15 mouse cellular contexts compared by ENCODE assay signal in genomic region chr10:94356504-94357169, GRCm38 (mm10). TPM values are rescaled to one million over a fixed set of nuclear protein-coding genes. Genes with fewer than 3 reads are reported as not detected.
A peak's percentile ranks its signal among the peaks of the same experiment; 100 is the strongest.
DNase-seq lines count a peak whose midpoint lies in the region; ATAC-seq lines count a peak whose summit lies in the region.
"Had no signal": no experiment of that assay in that cellular context is flagged by ENCODE, and none has a peak within 500 bp of the region (broad histone marks: within the 10 kb centered on the region; RNA-seq: fewer than 3 reads in every experiment).

No protein-coding gene starts in this region.

- H3K27me3 ChIP-seq in heart, embryonic 12.5 days (replicated peaks), result no peaks in the 10 kb centered on the region
- no peaks in the 10 kb centered on the region for H3K27me3 ChIP-seq in megakaryocyte, embryonic 14.5 days (replicated peaks)
- H3K27me3 ChIP-seq in hindbrain, embryonic 12.5 days, result no peaks in the 10 kb centered on the region
- H3K27me3 ChIP-seq: forebrain, embryonic 12.5 days; limb, embryonic 15.5 days; midbrain, embryonic 15.5 days had no signal

- no peak overlapping the region for H3K9ac ChIP-seq in heart, embryonic 12.5 days
- H3K9ac ChIP-seq in hindbrain, embryonic 12.5 days, result no peak overlapping the region
- H3K9ac ChIP-seq: forebrain, embryonic 12.5 days; limb, embryonic 15.5 days; midbrain, embryonic 15.5 days had no signal

- peaks cover 2% of the 10 kb centered on the region; the same call in 1 of the 2 replicates for H3K9me3 ChIP-seq in heart, embryonic 12.5 days (replicated peaks)
- peaks cover 4% of the 10 kb centered on the region for H3K9me3 ChIP-seq in megakaryocyte, embryonic 14.5 days
- H3K9me3 ChIP-seq in hindbrain, embryonic 12.5 days (replicated peaks), result peaks cover 2% of the 10 kb centered on the region; the same call in 1 of the 2 replicates
- H3K9me3 ChIP-seq: forebrain, embryonic 12.5 days; limb, embryonic 15.5 days had no signal

- H3K27ac ChIP-seq in heart, embryonic 12.5 days (ENCODE audit: poor library complexity, severe bottlenecking), result no peak overlapping the region
- H3K27ac ChIP-seq in hindbrain, embryonic 12.5 days, result no peak overlapping the region
- H3K27ac ChIP-seq: forebrain, embryonic 12.5 days; limb, embryonic 15.5 days; midbrain, embryonic 15.5 days had no signal

- no peak for ATAC-seq in heart, embryonic 12.5 days (ENCODE audit: insufficient number of reproducible peaks, low FRiP score)
- peak; percentile 64 for ATAC-seq in granulocyte monocyte progenitor cell, adult 5-6 weeks (replicated peaks; ENCODE audit: poor library complexity, severe bottlenecking)
- ATAC-seq in hindbrain, embryonic 12.5 days (ENCODE audit: low FRiP score), result no peak
- ATAC-seq: midbrain, embryonic 15.5 days had no signal

- H3K4me2 ChIP-seq in heart, embryonic 12.5 days, result no peak overlapping the region
- no peak overlapping the region for H3K4me2 ChIP-seq in hindbrain, embryonic 12.5 days (replicated peaks)
- H3K4me2 ChIP-seq: forebrain, embryonic 12.5 days; limb, embryonic 15.5 days; midbrain, embryonic 15.5 days had no signal

- DNase-seq in heart, adult 8-10 months (ENCODE audit: low spot score), result peak; percentile 34
- DNase-seq in B cell, adult 2 months, result peak; percentile 66 to 71
- DNase-seq in left cerebral cortex, adult 18-20 months (ENCODE audit: low spot score in 2 of 2), result no peak
- no peak for DNase-seq in right cerebral cortex, postnatal 14 days

- H3K4me1 ChIP-seq in heart, embryonic 12.5 days (replicated peaks), result peaks cover 12% of the 10 kb centered on the region
- H3K4me1 ChIP-seq in megakaryocyte, embryonic 14.5 days, result no peaks in the 10 kb centered on the region
- H3K4me1 ChIP-seq in hindbrain, embryonic 12.5 days, result no peaks in the 10 kb centered on the region
- H3K4me1 ChIP-seq: forebrain, embryonic 12.5 days; limb, embryonic 15.5 days; midbrain, embryonic 15.5 days had no signal

- no peaks in the 10 kb centered on the region for H3K36me3 ChIP-seq in heart, embryonic 12.5 days
- H3K36me3 ChIP-seq in megakaryocyte, embryonic 14.5 days (replicated peaks; ENCODE audit: low read length), result no peaks in the 10 kb centered on the region
- H3K36me3 ChIP-seq in hindbrain, embryonic 12.5 days, result no peaks in the 10 kb centered on the region
- H3K36me3 ChIP-seq: forebrain, embryonic 12.5 days; limb, embryonic 15.5 days; midbrain, embryonic 15.5 days had no signal

- no peak overlapping the region for H3K4me3 ChIP-seq in heart, embryonic 12.5 days
- peak overlapping the region; percentile 50 for H3K4me3 ChIP-seq in megakaryocyte, embryonic 14.5 days (replicated peaks)
- no peak overlapping the region for H3K4me3 ChIP-seq in hindbrain, embryonic 12.5 days
- H3K4me3 ChIP-seq: forebrain, embryonic 12.5 days; limb, embryonic 15.5 days; midbrain, embryonic 15.5 days had no signal

- 76% methylated on average over 13 of the region's 13 CpGs for WGBS in heart, embryonic 12.5 days
- 89% methylated on average over 13 of the region's 13 CpGs for WGBS in hindbrain, embryonic 12.5 days

RNA-seq across cellular contexts. Expression of gene Tmcc3, which starts 44.9 kb away (rescaled TPM):
- total RNA-seq in heart, adult 8-10 months (2022), result 10 to 100 TPM; 28.1 to 32.2 (median 29.6) TPM
- polyA plus RNA-seq in heart, embryonic 12.5 days (2016; fragmentation: Nextera tagmentation; extraction: Ambion mirVana), result 10.2 and 11.1 TPM in 2 replicates
- 0.58 and 1.2 TPM in 2 replicates for total RNA-seq in granulocyte monocyte progenitor cell, adult 5-6 weeks (2014; fragmentation: Nextera tagmentation)
- 0.65 and 3.1 TPM in 2 replicates for total RNA-seq in granulocyte monocyte progenitor cell, adult 5-6 weeks (2017)
- 0.84 TPM in 1 of 2 replicates, not detected in the other for polyA plus RNA-seq in megakaryocyte, embryonic 14.5 days (2012; ENCODE audit: insufficient read depth, low replicate concordance)
- 10 to 100 TPM; 21.3 to 31.9 TPM for total RNA-seq in left cerebral cortex, adult 18-20 months (2021)
- 6.1 and 6.8 TPM in 2 replicates for polyA plus RNA-seq in hindbrain, embryonic 12.5 days (2016; fragmentation: Nextera tagmentation; extraction: Ambion mirVana)

RNA-seq across cellular contexts. Expression of gene Gm4792, which starts 58.1 kb away (rescaled TPM):
- total RNA-seq in heart, adult 8-10 months (2022), result not detected
- not detected in 2 replicates for polyA plus RNA-seq in heart, embryonic 12.5 days (2016; fragmentation: Nextera tagmentation; extraction: Ambion mirVana)
- not detected in 2 replicates for total RNA-seq in granulocyte monocyte progenitor cell, adult 5-6 weeks (2014; fragmentation: Nextera tagmentation)
- total RNA-seq in granulocyte monocyte progenitor cell, adult 5-6 weeks (2017), result not detected in 2 replicates
- not detected in 2 replicates for polyA plus RNA-seq in megakaryocyte, embryonic 14.5 days (2012; ENCODE audit: insufficient read depth, low replicate concordance)
- not detected for total RNA-seq in left cerebral cortex, adult 18-20 months (2021)
- 0.52 and 0.67 TPM in 2 replicates for polyA plus RNA-seq in hindbrain, embryonic 12.5 days (2016; fragmentation: Nextera tagmentation; extraction: Ambion mirVana)
- polyA plus RNA-seq: forebrain, embryonic 12.5 days; gonadal fat pad, adult 2 months; intestine, embryonic 14.5 days; large intestine, adult 2 months; limb, embryonic 15.5 days; midbrain, embryonic 15.5 days; stomach, embryonic 16.5 days had no signal

Comparison
In these comparisons a context has a peak if more than half of its experiments do, and no peak if none do; other contexts are left out.
1. DNase-seq: peak in heart, adult 8-10 months (single experiment) and B cell, adult 2 months (2 of 2); none in left cerebral cortex, adult 18-20 months (0 of 2) and right cerebral cortex, postnatal 14 days (single experiment).
2. RNA of gene Tmcc3, which starts 44.9 kb away (total RNA-seq): 21.3 to 31.9 TPM in left cerebral cortex, adult 18-20 months and 28.1 to 32.2 TPM in heart, adult 8-10 months; 0.58 to 3.1 TPM in granulocyte monocyte progenitor cell, adult 5-6 weeks; every median in the first group is over 4 times any median in the second.